Mouse (Mus musculus) cerebellum, adult (tissue): ENCODE measurements around the gene Timm50.
A peak's percentile ranks its signal among the peaks of the same experiment; 100 is the strongest.

Source experiments
- ATAC-seq: cut with Nextera tagmentation; 2 replicates; pipeline ENCODE4 v1.9.2; 2017; ENCODE audit warnings: mild to moderate bottlenecking, moderate library complexity, mixed read lengths; ENCODE audit not compliant: insufficient number of reproducible peaks, low FRiP score, low TSS enrichment

Timm50 gene

DNA sequence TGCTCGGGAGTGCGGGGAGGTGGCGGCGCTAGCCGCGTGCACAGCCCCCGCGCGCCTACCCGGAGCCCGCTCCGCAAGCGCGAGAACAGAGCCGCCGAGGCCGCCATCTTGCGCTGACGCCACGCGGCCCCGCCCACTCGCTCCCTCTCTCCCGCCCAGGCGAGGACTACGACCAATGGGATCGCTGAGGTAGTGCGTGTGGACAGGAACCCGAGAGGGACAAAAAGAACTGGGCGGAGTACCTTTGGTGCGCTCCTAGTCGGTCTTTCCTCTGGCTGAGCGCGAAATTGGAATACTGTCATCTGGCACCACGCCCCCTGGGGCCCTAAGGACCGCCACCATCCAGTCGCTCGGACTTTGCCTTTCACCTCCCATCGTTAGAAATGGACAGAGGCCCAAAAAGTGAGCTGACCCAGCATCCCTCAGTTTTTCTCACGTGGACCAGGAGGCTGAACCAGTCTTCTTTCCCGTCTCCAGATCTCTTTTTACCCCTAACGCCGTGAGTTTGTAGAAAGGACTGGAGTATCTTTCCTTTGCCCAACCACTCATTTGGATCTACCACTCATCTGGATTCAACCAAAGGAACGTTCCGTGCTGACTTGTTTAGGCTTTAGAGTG, at the start of gene Timm50:
Gene Timm50 (minus strand): TSS at position 147 of the 618 bp plus-strand sequence.
- ATAC-seq: peak; percentile 94

DNA sequence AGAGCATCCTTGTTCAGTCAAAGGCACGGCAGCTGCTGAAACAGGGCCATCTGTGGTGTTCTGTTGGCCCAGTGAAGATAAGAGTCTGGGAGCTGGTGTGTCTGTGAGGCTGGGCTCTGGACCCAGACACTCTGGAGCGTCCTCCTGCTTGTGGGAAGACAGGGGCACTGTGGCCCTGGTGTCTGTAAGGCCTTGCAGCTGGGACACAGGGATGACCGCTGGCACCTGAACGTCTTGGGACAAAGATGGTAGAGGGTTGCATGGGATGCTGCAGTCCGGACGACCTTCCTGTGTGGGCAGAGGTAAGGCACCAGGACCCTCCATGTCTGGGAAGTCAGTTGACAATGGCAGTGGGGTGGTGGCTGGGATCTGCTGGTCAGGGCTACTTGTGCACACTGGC, 48.4 kb upstream of the Timm50 start:
- ATAC-seq: no peak

DNA sequence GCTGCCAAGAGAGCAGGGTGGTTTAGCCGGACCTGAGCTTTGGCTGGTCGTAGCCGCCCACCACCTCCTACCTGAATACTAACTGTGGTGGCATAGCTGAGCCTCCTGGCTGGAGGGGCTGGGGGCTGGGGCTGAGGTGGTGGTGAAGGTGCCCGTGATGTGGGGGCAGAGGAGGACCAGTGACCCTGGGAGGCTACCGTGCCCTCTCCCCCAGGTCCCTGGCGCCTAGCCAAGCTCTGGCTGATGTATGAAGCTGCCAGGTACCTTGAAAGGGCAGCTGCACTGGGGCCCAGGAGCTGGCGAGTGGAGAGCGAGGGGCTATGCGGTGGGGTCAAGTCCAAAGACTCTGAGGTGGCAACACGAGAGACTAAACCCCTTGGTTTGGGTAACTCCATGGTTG, 48.0 kb upstream of the Timm50 start:
- no peak for ATAC-seq

DNA sequence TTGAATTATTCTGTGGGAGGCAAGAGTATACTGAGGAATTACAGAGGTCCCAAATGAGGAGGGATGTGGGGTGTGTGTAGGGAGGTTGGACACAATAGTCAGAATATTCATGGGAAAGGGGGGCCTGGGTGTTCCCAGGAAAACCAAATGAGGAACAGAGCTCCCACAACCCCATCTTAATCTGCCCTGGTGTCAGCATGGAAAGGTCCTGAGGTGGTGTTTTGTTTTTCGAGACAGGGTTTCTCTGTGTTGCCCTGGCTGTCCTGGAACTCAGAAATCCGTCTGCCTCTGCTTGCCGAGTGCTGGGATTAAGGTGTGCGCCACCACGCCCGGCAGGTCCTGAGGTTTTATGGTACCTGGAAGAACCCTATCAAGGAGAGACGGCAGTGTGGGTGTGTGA, 46.6 kb upstream of the Timm50 start:
- ATAC-seq: no peak

DNA sequence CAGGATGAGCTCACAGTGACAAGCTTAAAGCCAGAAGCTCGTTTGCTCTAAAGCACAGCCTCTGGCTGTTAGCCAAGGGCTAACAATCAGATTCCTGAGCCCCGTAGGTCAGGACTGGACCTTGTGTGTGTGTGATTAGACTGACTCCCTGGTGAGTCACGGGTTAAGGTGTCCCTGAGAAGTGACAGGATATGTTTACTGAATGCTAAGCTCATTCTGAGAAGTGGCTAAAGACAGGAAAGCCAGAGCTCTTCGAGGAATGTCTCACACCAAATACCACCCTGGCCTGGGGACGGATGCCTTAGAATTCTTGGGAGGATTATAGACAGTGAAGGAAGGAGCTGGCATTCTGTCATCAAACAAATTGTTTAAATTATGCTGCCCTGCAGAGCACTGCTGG, 46.1 kb upstream of the Timm50 start:
- ATAC-seq: no peak

- ATAC-seq: no peak
Observed at GRCm38 (mm10) chr7:28356981-28357380, 45.1 kb upstream of the Timm50 start.

DNA sequence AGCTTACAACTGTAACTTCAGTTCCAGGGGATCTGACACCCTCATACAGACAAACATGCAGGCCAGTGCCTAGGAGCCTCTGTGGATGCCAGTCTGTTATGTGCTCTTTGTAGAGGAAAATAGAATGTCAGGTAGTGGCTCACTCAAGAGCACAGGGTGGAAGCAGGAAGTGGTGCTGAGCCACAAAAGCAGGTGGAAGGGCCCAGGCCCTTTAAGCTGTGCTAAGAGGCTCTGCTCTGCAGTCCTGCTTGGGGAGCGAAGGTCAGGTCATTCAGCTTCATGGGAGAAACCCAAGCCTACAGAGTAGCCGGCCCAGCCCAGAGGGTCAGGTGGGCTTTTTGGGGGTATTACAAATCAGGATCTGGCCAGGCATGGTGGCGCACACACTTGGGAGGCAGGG, 43.3 kb upstream of the Timm50 start:
- no peak for ATAC-seq

DNA sequence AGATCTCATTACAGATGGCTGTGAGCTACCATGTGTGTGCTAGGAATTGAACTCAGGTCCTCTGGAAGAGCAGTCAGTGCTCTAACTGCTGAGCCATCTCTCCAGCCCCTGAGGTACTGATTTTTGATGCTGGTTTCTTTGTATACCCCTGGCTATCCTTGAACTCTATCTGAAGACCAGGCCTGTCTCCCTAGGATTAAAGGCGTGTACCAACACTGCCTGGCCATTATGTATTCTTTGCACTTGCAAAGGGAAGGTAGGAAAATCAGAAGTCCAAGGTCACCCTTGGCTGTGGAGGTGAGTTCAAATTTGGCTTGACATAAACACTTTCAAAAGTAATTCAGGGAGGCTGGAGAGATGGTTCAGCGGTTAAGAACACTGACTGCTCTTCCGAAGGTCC, 42.7 kb upstream of the Timm50 start:
- no peak for ATAC-seq

DNA sequence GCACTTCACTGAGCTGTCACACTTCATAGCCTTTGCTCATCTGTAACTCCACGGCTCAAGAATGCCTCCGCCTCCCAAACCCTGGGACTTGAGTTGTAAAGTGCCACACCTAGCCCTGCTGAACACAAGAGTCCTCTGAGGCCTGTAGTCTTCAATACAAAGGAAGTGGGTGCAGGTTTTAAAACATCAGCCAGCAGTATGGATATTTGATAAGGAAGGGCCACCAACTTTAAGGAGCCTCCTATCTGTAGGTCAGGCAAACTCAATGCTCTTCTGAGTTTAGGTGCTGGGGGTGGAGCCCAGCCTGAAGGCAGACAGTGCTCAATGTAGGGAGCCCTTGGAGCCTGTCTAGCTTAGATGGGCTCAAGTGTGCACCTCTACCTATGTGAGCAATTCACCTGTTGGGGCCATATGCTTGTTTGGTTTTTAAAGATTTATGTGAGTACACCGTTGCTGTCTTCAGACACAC, 42.3 kb upstream of the Timm50 start:
- ATAC-seq: no peak

- ATAC-seq: no peak
Observed at GRCm38 (mm10) chr7:28353267-28353666, 41.4 kb upstream of the Timm50 start.

- no peak for ATAC-seq
Observed at GRCm38 (mm10) chr7:28351676-28352191, 39.9 kb upstream of the Timm50 start.

DNA sequence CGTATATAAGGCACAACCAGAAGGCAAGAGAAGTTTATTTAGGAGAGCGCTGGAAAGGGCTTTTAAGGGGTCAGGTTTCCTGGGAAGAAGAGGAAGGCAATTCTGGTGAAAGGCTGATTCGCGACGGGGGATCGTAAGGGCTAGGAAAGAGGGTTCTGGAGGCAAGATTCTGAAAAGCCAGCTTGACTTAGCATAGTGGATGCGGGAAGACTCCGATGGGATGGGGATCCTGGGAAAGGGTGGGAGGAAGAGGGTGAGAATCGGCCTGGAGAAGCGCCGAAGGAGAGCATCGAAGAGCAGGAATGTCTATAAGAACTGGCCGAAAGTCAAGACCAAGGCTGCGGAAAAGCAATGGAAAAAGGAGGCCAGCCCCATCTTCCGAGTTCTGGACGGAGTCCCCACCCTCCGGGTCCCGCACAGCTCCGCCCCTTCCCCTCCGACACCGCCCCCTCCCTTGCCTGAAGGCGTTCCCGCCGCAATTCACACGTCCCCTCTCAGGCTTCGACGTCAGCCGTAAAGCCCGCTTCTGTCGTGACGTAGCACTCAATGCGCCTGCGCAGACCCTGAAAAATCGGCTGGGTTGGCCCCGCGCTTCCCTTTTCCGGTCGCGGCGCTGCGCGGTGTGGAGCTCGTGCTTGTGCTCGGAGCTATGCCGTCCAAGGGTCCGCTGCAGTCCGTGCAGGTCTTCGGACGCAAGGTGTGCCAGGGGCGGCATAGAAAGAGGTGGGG, 38.4 kb upstream of the Timm50 start, which contains the start of gene Rps16:
Gene Rps16 (plus strand): TSS at position 498 of the 729 bp plus-strand sequence.
- peak; percentile 82 for ATAC-seq

DNA sequence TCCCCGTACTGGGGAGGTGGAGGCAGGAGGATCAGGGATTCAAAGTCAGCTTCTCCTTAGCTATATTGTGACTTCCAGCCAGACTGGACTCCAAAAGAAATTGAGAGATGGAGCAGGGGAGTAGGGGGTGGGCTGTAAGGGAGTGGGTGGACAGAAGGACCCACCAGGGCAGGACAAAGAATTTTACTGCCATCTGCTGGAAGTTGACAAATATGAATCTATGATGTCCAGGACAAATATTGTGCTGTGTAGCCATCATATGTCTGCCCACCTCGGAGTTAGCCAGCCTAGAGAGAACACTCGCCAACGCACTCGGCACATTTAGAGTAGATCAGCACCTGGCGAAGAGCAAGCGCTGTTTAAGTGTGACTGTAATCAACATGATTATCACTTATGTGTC, 36.7 kb upstream of the Timm50 start:
- no peak for ATAC-seq

GRCm38 (mm10) chr7:28347746-28348145, 35.9 kb upstream of the Timm50 start:
- no peak for ATAC-seq

DNA sequence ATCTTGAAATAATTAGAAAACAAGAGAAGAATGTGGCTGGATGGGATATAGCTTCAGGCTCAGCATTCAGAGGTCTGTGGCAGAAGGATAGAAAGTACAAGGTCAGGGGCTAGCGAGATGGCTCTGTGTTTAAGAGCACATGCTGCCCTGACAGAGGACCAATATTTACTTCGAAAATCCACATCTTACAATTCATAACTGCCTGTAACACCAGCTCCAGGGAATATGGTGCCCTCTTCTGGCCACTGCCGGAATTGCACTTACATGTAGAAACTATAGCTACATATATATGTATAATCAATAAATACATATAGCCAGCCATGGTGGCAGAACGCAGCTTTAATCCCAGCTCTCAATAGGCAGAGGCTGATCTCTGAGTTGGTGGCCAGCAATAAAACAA, 32.8 kb upstream of the Timm50 start:
- no peak for ATAC-seq

DNA sequence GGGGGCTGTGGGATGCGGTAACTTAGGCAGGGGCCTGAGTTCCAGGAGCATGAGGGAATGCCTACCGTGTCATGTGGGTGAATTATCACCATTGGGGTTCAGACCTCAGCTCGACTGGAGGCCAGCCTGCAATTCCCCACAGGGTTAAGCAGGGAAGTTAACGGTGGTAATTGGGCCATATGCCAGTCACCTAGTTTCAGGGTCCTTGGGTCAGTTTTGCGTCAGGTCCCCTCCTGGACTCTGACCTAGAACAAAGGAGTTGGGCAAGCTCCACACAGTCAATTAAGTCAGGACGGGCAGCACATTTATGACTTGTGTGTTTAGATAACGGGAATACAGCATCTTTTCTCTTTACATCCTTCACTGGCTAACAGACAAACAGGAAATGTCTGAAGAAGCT, 29.5 kb upstream of the Timm50 start:
- no peak for ATAC-seq

DNA sequence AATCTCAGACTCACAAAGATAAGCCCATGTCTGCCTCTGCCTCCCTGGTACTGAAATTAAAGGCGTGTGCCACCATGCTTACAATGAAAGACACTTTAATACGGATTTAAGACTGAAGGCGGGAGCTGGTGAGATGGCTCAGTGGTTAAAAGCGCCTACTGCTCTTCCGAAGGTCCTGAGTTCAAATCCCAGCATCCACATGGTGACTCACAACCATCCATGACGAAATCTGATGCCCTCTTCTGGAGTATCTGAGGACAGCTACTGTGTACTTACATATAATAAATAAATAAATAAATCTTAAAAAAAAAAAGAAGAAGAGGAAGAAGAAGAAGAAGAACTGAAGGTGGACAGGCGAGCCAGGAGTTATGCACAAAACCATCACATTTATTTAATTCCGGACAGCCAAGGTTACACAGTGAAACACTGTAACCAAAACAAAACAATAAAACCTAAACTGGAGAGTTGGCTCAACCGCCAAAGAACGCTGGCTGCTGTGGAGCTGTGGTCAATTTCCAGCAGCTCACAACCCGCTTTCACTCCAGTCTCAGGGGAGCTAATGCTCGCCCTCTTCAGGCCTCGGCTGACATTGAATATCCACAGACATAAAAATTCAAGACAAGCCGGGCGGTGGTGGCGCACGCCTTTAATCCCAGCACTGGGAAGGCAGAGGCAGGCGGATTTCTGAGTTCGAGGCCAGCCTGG, 27.5 kb upstream of the Timm50 start:
- ATAC-seq: no peak

DNA sequence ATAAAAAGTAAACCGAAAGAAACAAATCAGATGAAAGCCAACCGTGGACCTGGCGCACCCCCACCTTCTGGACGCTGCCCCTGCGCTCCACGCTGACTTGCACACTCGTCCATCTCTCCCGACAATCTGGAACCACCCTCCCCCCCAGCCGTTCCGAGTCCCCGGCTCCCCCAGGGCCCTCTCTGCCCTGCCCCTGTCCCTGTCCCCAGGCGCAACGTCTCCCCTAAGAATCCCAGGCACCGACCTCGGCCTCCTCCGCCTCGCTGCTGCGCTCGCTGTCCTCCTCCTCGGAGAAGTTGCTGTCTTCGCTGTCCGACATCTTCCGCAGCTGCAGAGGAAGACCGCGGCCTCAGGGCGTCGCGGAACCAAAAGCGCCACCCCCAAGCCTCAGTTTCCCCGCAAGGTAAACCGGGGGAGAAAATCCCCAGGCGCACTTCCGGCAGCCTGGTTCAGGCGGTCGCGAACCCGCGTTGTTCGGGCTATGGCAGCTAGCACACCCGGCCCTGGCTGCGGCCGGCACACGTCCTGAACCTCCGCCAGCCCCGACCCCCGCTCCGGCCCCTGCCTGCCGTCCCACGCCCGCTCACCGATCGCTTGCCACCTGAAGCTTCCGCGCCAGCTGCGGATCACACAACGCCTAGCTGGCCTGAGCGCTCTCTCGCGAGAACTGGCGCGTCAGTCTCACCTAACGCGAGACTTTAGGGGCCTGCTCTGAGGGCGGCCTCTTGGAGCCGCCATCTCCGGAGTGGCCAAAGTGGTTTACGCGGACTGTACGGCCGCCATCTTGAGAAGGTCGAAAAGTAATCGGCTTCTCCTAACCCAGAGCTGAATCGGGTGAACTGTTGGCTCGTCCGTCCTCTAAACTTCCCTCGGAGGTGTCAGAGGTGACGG, 26.5 kb upstream of the Timm50 start, which contains the start of gene Supt5:
Gene Supt5 (minus strand): TSS at position 639 of the 891 bp plus-strand sequence.
- peak; percentile 99 for ATAC-seq

- no peak for ATAC-seq
Observed at GRCm38 (mm10) chr7:28335471-28335870, 23.6 kb upstream of the Timm50 start.

GRCm38 (mm10) chr7:28334534-28334933, 22.7 kb upstream of the Timm50 start:
- no peak for ATAC-seq
